In the genomic region with DNA sequence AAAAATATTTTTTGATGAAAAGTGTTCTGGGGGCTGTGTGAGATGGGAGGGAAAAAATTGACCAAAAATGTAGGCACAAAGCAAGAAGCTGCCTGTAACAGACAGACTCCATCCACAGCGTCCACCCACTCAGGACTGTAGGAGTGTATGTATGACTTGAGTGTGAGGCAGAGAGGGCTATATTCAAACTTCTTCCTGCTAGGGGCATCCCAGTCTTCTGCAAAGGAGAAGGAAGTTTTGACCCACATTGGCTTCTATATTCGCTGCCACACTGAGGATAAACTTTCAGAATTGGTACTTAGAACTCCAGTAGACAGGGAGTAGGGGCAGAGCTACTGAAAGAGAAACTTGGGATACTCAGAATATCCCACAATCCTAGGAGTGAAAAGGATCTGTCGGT, we compare ENCODE assay signal across 10 mouse cellular contexts.
DNase-seq lines count a peak whose midpoint lies in the region; ATAC-seq lines count a peak whose summit lies in the region.
"Had no signal": no experiment of that assay in that cellular context is flagged by ENCODE, and none has a peak within 500 bp of the region (broad histone marks: within the 10 kb centered on the region; RNA-seq: fewer than 3 reads in every experiment).

No protein-coding gene starts in this region.

- H3K4me3 ChIP-seq in heart, embryonic 10.5 days: peak overlapping the region; percentile 48
- 0 out of 2 replicates have a peak overlapping the region, but pooled peaks have one; percentile 16 for H3K4me3 ChIP-seq in embryonic facial prominence, embryonic 11.5 days (ENCODE audit: low read depth, low read length)
- peak overlapping the region; percentile 22; the same call in 1 of the 2 replicates for H3K4me3 ChIP-seq in hindbrain, embryonic 14.5 days (replicated peaks; ENCODE audit: low read length)
- H3K4me3 ChIP-seq in midbrain, embryonic 14.5 days (replicated peaks; ENCODE audit: low read depth, low read length): peak overlapping the region; percentile 29; the same call in 1 of the 2 replicates

- peak overlapping the region; percentile 64 for H3K4me2 ChIP-seq in embryonic facial prominence, embryonic 11.5 days (ENCODE audit: low read depth, low read length)
- H3K4me2 ChIP-seq in hindbrain, embryonic 14.5 days (replicated peaks): peak overlapping the region; percentile 49
- H3K4me2 ChIP-seq in midbrain, embryonic 14.5 days (ENCODE audit: low read length): peak overlapping the region; percentile 57

- H3K9me3 ChIP-seq in heart, embryonic 10.5 days: no peaks in the 10 kb centered on the region
- H3K9me3 ChIP-seq in embryonic facial prominence, embryonic 11.5 days (replicated peaks; ENCODE audit: control insufficient read depth, low read length): no peaks in the 10 kb centered on the region
- no peaks in the 10 kb centered on the region for H3K9me3 ChIP-seq in hindbrain, embryonic 14.5 days (ENCODE audit: control insufficient read depth, low read length)
- H3K9me3 ChIP-seq in midbrain, embryonic 14.5 days (ENCODE audit: control insufficient read depth, low read length): no peaks in the 10 kb centered on the region

- H3K4me1 ChIP-seq in heart, embryonic 10.5 days: peaks cover 42% of the 10 kb centered on the region
- H3K4me1 ChIP-seq in embryonic facial prominence, embryonic 11.5 days (ENCODE audit: control insufficient read depth, insufficient read depth, low read length): peaks cover 9% of the 10 kb centered on the region
- H3K4me1 ChIP-seq in hindbrain, embryonic 14.5 days (replicated peaks; ENCODE audit: control insufficient read depth, insufficient read depth, low read length): peaks cover 38% of the 10 kb centered on the region
- H3K4me1 ChIP-seq in midbrain, embryonic 14.5 days (ENCODE audit: control insufficient read depth, insufficient read depth, low read length): peaks cover 48% of the 10 kb centered on the region

- DNase-seq in heart, embryonic 10.5 days (ENCODE audit: low spot score): no peak
- DNase-seq in heart, adult 18-20 months: no peak
- DNase-seq in embryonic facial prominence, embryonic 11.5 days (ENCODE audit: low spot score): no peak
- no peak for DNase-seq in hindbrain, embryonic 14.5 days (ENCODE audit: low spot score)
- peak; percentile 38 for DNase-seq in midbrain, embryonic 14.5 days
- DNase-seq in right cerebral cortex, postnatal 4 days: no peak
- DNase-seq in yolk sac, embryonic 10.5 days (ENCODE audit: low spot score): no peak
- DNase-seq in kidney, adult 11 months: no peak
- DNase-seq: cerebellum, adult 8-10 months; gastrocnemius, postnatal 36 days had no signal

- H3K27me3 ChIP-seq in heart, embryonic 10.5 days (ENCODE audit: insufficient read depth, poor library complexity, severe bottlenecking): peaks cover 65% of the 10 kb centered on the region
- H3K27me3 ChIP-seq in embryonic facial prominence, embryonic 11.5 days (ENCODE audit: control insufficient read depth, insufficient read depth, low read length): peaks cover 11% of the 10 kb centered on the region
- peaks cover 66% of the 10 kb centered on the region for H3K27me3 ChIP-seq in hindbrain, embryonic 14.5 days (ENCODE audit: control insufficient read depth, insufficient read depth, low read length)
- peaks cover 20% of the 10 kb centered on the region for H3K27me3 ChIP-seq in midbrain, embryonic 14.5 days (ENCODE audit: control insufficient read depth, insufficient read depth, low read length)

- no peak for ATAC-seq in embryonic facial prominence, embryonic 11.5 days (replicated peaks; ENCODE audit: insufficient number of reproducible peaks, low FRiP score, low TSS enrichment, low read depth)
- no peak for ATAC-seq in hindbrain, embryonic 14.5 days (ENCODE audit: low FRiP score)
- no peak for ATAC-seq in midbrain, embryonic 14.5 days (ENCODE audit: low FRiP score, low TSS enrichment)

- WGBS in heart, embryonic 10.5 days: 7% methylated on average over 3 of the region's 3 CpGs
- WGBS in embryonic facial prominence, embryonic 11.5 days: 5% methylated on average over 3 of the region's 3 CpGs
- 9% methylated on average over 3 of the region's 3 CpGs for WGBS in hindbrain, embryonic 14.5 days
- WGBS in midbrain, embryonic 14.5 days: 6% methylated on average over 3 of the region's 3 CpGs

- H3K27ac ChIP-seq in heart, embryonic 10.5 days: no peak overlapping the region
- peak overlapping the region; percentile 61; the same call in 1 of the 2 replicates for H3K27ac ChIP-seq in embryonic facial prominence, embryonic 11.5 days (replicated peaks; ENCODE audit: low read depth, low read length)
- H3K27ac ChIP-seq in hindbrain, embryonic 14.5 days: peak overlapping the region; percentile 86
- H3K27ac ChIP-seq in midbrain, embryonic 14.5 days (replicated peaks; ENCODE audit: low read depth, low read length): peak overlapping the region; percentile 89

- H3K36me3 ChIP-seq in heart, embryonic 10.5 days: no peaks in the 10 kb centered on the region
- H3K36me3 ChIP-seq in embryonic facial prominence, embryonic 11.5 days (replicated peaks; ENCODE audit: control insufficient read depth, insufficient read depth, low read depth, low read length): no peaks in the 10 kb centered on the region
- no peaks in the 10 kb centered on the region for H3K36me3 ChIP-seq in hindbrain, embryonic 14.5 days (replicated peaks; ENCODE audit: control insufficient read depth, insufficient read depth)
- H3K36me3 ChIP-seq in midbrain, embryonic 14.5 days (ENCODE audit: control insufficient read depth, insufficient read depth, low read length): no peaks in the 10 kb centered on the region

- H3K9ac ChIP-seq in embryonic facial prominence, embryonic 11.5 days (replicated peaks; ENCODE audit: low read length): no peak overlapping the region; the same call in 1 of the 2 replicates
- H3K9ac ChIP-seq in hindbrain, embryonic 14.5 days: peak overlapping the region; percentile 62
- peak overlapping the region; percentile 55 for H3K9ac ChIP-seq in midbrain, embryonic 14.5 days (replicated peaks; ENCODE audit: low read length)
